Mouse (Mus musculus): Measurements from ENCODE around the gene Dgki. TPM values are rescaled to one million over a fixed set of nuclear protein-coding genes. Genes with fewer than 3 reads are reported as not detected.
A peak's percentile ranks its signal among the peaks of the same experiment; 100 is the strongest.

Dgki gene
- polyA plus RNA-seq, 1 experiment, result not detected

- H3K27me3 ChIP-seq (ENCODE audit: control insufficient read depth, insufficient read depth, insufficient read length), result no peaks in the 10 kb centered on the region
- no peak overlapping the region for H3ac ChIP-seq (ENCODE audit: control insufficient read depth, insufficient read length, low read depth)
- H3K79me2 ChIP-seq (ENCODE audit: control insufficient read depth, insufficient read depth), result no peaks in the 10 kb centered on the region
- H3K36me3 ChIP-seq (ENCODE audit: control insufficient read depth, insufficient read depth), result no peaks in the 10 kb centered on the region
- H3K79me3 ChIP-seq (ENCODE audit: low read depth), result no peaks in the 10 kb centered on the region
- TF ChIP-seq CTCF (IDR thresholded peaks at IDR 0.05; ENCODE audit: control insufficient read depth, insufficient read depth, insufficient read length) (peak; percentile 87), USF1 (IDR thresholded peaks at IDR 0.05; ENCODE audit: low read depth) (no peak), CEBPB (IDR thresholded peaks at IDR 0.05; ENCODE audit: low read depth) (peak; percentile 65)
- H3K4me3 ChIP-seq (ENCODE audit: insufficient read depth, poor library complexity, severe bottlenecking), result no peak overlapping the region
These were observed 202.4 kb downstream of the Dgki start for GRCm38 (mm10) chr6:37097356-37098155.

- no peak for TF ChIP-seq USF1 (IDR thresholded peaks at IDR 0.05; ENCODE audit: low read depth)
- no peak for TF ChIP-seq FOSL1 (IDR thresholded peaks at IDR 0.05; ENCODE audit: insufficient read depth, low read length, poor library complexity, severe bottlenecking)
- no peak for TF ChIP-seq MYOG (IDR thresholded peaks at IDR 0.05; ENCODE audit: control insufficient read depth, extremely low read depth, insufficient read length)
- no peak for TF ChIP-seq MYOD1 (IDR thresholded peaks at IDR 0.05; ENCODE audit: control insufficient read depth, insufficient read length, low read depth)
- no peak for TF ChIP-seq MAX (IDR thresholded peaks at IDR 0.05)
- no peak for TF ChIP-seq CTCF (IDR thresholded peaks at IDR 0.05; ENCODE audit: control insufficient read depth, insufficient read depth, insufficient read length)
- no peak for TF ChIP-seq CEBPB (IDR thresholded peaks at IDR 0.05; ENCODE audit: low read depth)
- H3K79me2 ChIP-seq (ENCODE audit: control insufficient read depth, insufficient read depth), result no peaks in the 10 kb centered on the region
- no peaks in the 10 kb centered on the region for H3K79me3 ChIP-seq (ENCODE audit: low read depth)
- no peak overlapping the region for H3K4me3 ChIP-seq (ENCODE audit: insufficient read depth, poor library complexity, severe bottlenecking)
- H3ac ChIP-seq (ENCODE audit: control insufficient read depth, insufficient read length, low read depth), result no peak overlapping the region
- H3K36me3 ChIP-seq (ENCODE audit: control insufficient read depth, insufficient read depth), result no peaks in the 10 kb centered on the region
- H3K27me3 ChIP-seq (ENCODE audit: control insufficient read depth, insufficient read depth, insufficient read length), result no peaks in the 10 kb centered on the region
These were observed 203.1 kb downstream of the Dgki start for GRCm38 (mm10) chr6:37096840-37097305.

GRCm38 (mm10) chr6:37089148-37090111 is 210.6 kb downstream of the Dgki start:
- no peaks in the 10 kb centered on the region for H3K36me3 ChIP-seq (ENCODE audit: control insufficient read depth, insufficient read depth)
- H3ac ChIP-seq (ENCODE audit: control insufficient read depth, insufficient read length, low read depth), result no peak overlapping the region
- TF ChIP-seq FOSL1 (IDR thresholded peaks at IDR 0.05; ENCODE audit: insufficient read depth, low read length, poor library complexity, severe bottlenecking), result no peak
- TF ChIP-seq CEBPB (IDR thresholded peaks at IDR 0.05; ENCODE audit: low read depth), result no peak
- no peak for TF ChIP-seq MAX (IDR thresholded peaks at IDR 0.05)
- no peak for TF ChIP-seq MYOG (IDR thresholded peaks at IDR 0.05; ENCODE audit: control insufficient read depth, extremely low read depth, insufficient read length)
- TF ChIP-seq MYOD1 (IDR thresholded peaks at IDR 0.05; ENCODE audit: control insufficient read depth, insufficient read length, low read depth), result no peak
- TF ChIP-seq USF1 (IDR thresholded peaks at IDR 0.05; ENCODE audit: low read depth), result no peak
- TF ChIP-seq CTCF (IDR thresholded peaks at IDR 0.05; ENCODE audit: control insufficient read depth, insufficient read depth, insufficient read length), result no peak
- no peaks in the 10 kb centered on the region for H3K79me2 ChIP-seq (ENCODE audit: control insufficient read depth, insufficient read depth)
- H3K27me3 ChIP-seq (ENCODE audit: control insufficient read depth, insufficient read depth, insufficient read length), result no peaks in the 10 kb centered on the region
- H3K4me3 ChIP-seq (ENCODE audit: insufficient read depth, poor library complexity, severe bottlenecking), result no peak overlapping the region
- no peaks in the 10 kb centered on the region for H3K79me3 ChIP-seq (ENCODE audit: low read depth)

- TF ChIP-seq MYOG (IDR thresholded peaks at IDR 0.05; ENCODE audit: control insufficient read depth, extremely low read depth, insufficient read length), result no peak
- no peak for TF ChIP-seq FOSL1 (IDR thresholded peaks at IDR 0.05; ENCODE audit: insufficient read depth, low read length, poor library complexity, severe bottlenecking)
- TF ChIP-seq CTCF (IDR thresholded peaks at IDR 0.05; ENCODE audit: control insufficient read depth, insufficient read depth, insufficient read length), result no peak
- TF ChIP-seq MYOD1 (IDR thresholded peaks at IDR 0.05; ENCODE audit: control insufficient read depth, insufficient read length, low read depth), result no peak
- no peak for TF ChIP-seq CEBPB (IDR thresholded peaks at IDR 0.05; ENCODE audit: low read depth)
- TF ChIP-seq USF1 (IDR thresholded peaks at IDR 0.05; ENCODE audit: low read depth), result no peak
- no peak for TF ChIP-seq MAX (IDR thresholded peaks at IDR 0.05)
- Histone ChIP-seq H3ac (ENCODE audit: control insufficient read depth, insufficient read length, low read depth) (no peak overlapping the region), H3K4me3 (ENCODE audit: insufficient read depth, poor library complexity, severe bottlenecking) (no peak overlapping the region), H3K79me3 (ENCODE audit: low read depth) (no peaks in the 10 kb centered on the region), H3K27me3 (ENCODE audit: control insufficient read depth, insufficient read depth, insufficient read length) (peaks cover 6% of the 10 kb centered on the region), H3K79me2 (ENCODE audit: control insufficient read depth, insufficient read depth) (no peaks in the 10 kb centered on the region), H3K36me3 (ENCODE audit: control insufficient read depth, insufficient read depth) (no peaks in the 10 kb centered on the region)
These were observed 217.0 kb downstream of the Dgki start for GRCm38 (mm10) chr6:37082990-37083389.

GRCm38 (mm10) chr6:37072401-37073016 is 227.5 kb downstream of the Dgki start:
- TF ChIP-seq CEBPB (IDR thresholded peaks at IDR 0.05; ENCODE audit: low read depth) (no peak), FOSL1 (IDR thresholded peaks at IDR 0.05; ENCODE audit: insufficient read depth, low read length, poor library complexity, severe bottlenecking) (no peak), MYOG (IDR thresholded peaks at IDR 0.05; ENCODE audit: control insufficient read depth, extremely low read depth, insufficient read length) (no peak), MYOD1 (IDR thresholded peaks at IDR 0.05; ENCODE audit: control insufficient read depth, insufficient read length, low read depth) (no peak), USF1 (IDR thresholded peaks at IDR 0.05; ENCODE audit: low read depth) (no peak), CTCF (IDR thresholded peaks at IDR 0.05; ENCODE audit: control insufficient read depth, insufficient read depth, insufficient read length) (no peak), MAX (IDR thresholded peaks at IDR 0.05) (no peak)
- no peak overlapping the region for H3K4me3 ChIP-seq (ENCODE audit: insufficient read depth, poor library complexity, severe bottlenecking)

More at GRCm38 (mm10) chr6:37072401-37073016, 227.5 kb downstream of the Dgki start:
- H3K27me3 ChIP-seq (ENCODE audit: control insufficient read depth, insufficient read depth, insufficient read length), result no peaks in the 10 kb centered on the region
- H3ac ChIP-seq (ENCODE audit: control insufficient read depth, insufficient read length, low read depth), result no peak overlapping the region
- H3K36me3 ChIP-seq (ENCODE audit: control insufficient read depth, insufficient read depth), result no peaks in the 10 kb centered on the region
- H3K79me3 ChIP-seq (ENCODE audit: low read depth), result no peaks in the 10 kb centered on the region
- no peaks in the 10 kb centered on the region for H3K79me2 ChIP-seq (ENCODE audit: control insufficient read depth, insufficient read depth)
